Mouse (Mus musculus): Measurements from ENCODE around the gene Cdc37. TPM values are rescaled to one million over a fixed set of nuclear protein-coding genes. Genes with fewer than 3 reads are reported as not detected.

Cdc37 gene
- polyA plus RNA-seq, 1 experiment = 164 TPM

DNA sequence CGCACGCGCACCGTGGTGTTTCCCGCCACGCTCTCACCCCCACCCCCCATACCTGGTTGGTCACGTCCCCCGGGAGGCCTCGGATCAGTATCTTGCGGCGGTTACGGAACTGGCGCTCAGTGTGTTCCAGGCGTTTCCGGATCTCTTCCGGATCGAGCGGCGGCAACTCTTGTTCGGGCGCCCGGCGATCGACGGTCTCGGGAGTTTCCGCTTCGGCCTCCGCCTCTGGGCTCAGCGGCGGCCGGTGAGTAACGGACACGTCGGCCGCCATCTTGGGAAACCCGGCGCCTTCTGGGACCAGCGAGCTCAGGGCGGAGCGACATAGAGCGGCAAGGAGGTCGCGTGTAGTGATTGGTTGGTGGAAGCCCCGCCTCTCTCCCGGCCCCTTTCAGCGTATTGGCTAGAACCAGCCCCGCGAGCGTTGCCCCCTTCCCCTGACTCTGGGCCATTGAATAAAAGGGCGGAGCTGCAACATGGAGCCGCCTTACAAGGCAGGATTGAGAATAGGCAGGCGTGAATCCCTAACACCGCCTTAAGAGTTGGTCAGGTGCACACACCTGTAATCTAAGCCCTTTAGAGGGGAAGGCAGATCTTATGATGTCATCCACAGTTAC is 58.0 kb downstream of the Cdc37 start, which contains the start of the genes Gm38431 and Raver1:
Gm38431 (minus strand) TSS at position 291 of the 614 bp plus-strand sequence.
Raver1 (minus strand) TSS at position 302 of the 614 bp plus-strand sequence.
- TF ChIP-seq CTCF (IDR thresholded peaks at IDR 0.05; ENCODE audit: low read depth, low read length) (no peak), EP300 (IDR thresholded peaks at IDR 0.05; ENCODE audit: insufficient read depth, low read depth, low read length) (0 out of 2 replicates have a peak, but pooled peaks have one; percentile 28), POLR2A (IDR thresholded peaks at IDR 0.05; ENCODE audit: insufficient read depth, low read length) (peak; percentile 96)
- H3K36me3 ChIP-seq (ENCODE audit: control insufficient read depth, insufficient read depth, low read length, poor library complexity, severe bottlenecking) = peaks cover 29% of the 10 kb centered on the region
- no peaks in the 10 kb centered on the region for H3K27me3 ChIP-seq (ENCODE audit: control insufficient read depth, insufficient read depth, low read length, poor library complexity, severe bottlenecking)
- H3K9ac ChIP-seq (ENCODE audit: low read depth, poor library complexity, severe bottlenecking) = peak within 1 kb of the TSS; percentile 92
- no peaks in the 10 kb centered on the region for H3K9me3 ChIP-seq (replicated peaks; ENCODE audit: control insufficient read depth, insufficient read depth, low read length, poor library complexity, severe bottlenecking)
- H3K4me3 ChIP-seq (ENCODE audit: low read depth, low read length) = peak within 1 kb of the TSS; percentile 92
- H3K27ac ChIP-seq (ENCODE audit: insufficient read depth, low read length) = peak within 1 kb of the TSS; percentile 53
- peaks cover 2% of the 10 kb centered on the region for H3K4me1 ChIP-seq (ENCODE audit: control insufficient read depth, insufficient read depth, low read length)

DNA sequence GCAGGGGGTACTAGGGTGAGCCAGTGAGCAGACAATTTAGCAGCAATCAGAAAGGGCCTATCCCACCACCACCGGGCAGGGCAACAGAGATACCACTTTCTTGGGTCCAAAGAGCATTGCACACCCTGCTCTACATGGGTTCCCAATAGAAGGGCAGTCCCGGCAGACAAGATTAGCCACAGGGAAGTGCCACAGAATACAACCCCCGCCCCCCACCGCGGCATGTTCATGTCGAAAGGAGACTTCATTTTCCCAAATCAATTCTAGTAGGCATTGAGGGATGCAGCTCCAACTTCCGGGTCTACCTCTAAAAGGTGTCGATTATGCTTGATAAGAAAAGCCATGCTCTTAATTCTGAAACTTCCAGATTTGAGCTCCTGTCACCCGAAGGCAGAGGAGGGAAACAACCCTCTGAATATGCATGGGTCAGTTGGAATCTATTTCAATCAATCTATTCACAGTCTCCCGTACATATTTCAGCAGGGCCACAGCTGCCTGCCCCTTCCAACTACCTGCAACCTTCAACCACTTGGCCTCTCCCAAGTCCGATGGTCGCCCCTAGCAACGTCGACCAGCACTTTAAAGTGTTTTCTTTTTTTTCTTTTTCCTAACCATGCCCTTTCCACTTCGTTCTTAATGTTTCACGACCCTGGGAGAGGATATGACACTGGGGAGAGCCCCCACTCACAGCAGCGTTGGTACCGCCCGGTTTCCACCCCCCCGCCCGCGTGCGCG is 58.6 kb downstream of the Cdc37 start:
- Histone ChIP-seq H3K9me3 (replicated peaks; ENCODE audit: control insufficient read depth, insufficient read depth, low read length, poor library complexity, severe bottlenecking) (no peaks in the 10 kb centered on the region), H3K27ac (ENCODE audit: insufficient read depth, low read length) (no peak overlapping the region), H3K9ac (ENCODE audit: low read depth, poor library complexity, severe bottlenecking) (peak overlapping the region; percentile 92), H3K27me3 (ENCODE audit: control insufficient read depth, insufficient read depth, low read length, poor library complexity, severe bottlenecking) (no peaks in the 10 kb centered on the region), H3K36me3 (ENCODE audit: control insufficient read depth, insufficient read depth, low read length, poor library complexity, severe bottlenecking) (peaks cover 35% of the 10 kb centered on the region), H3K4me3 (ENCODE audit: low read depth, low read length) (peak overlapping the region; percentile 92), H3K4me1 (ENCODE audit: control insufficient read depth, insufficient read depth, low read length) (peaks cover 2% of the 10 kb centered on the region)
- TF ChIP-seq CTCF (IDR thresholded peaks at IDR 0.05; ENCODE audit: low read depth, low read length) = no peak
- TF ChIP-seq EP300 (IDR thresholded peaks at IDR 0.05; ENCODE audit: insufficient read depth, low read depth, low read length) = no peak
- TF ChIP-seq POLR2A (IDR thresholded peaks at IDR 0.05; ENCODE audit: insufficient read depth, low read length) = no peak

DNA sequence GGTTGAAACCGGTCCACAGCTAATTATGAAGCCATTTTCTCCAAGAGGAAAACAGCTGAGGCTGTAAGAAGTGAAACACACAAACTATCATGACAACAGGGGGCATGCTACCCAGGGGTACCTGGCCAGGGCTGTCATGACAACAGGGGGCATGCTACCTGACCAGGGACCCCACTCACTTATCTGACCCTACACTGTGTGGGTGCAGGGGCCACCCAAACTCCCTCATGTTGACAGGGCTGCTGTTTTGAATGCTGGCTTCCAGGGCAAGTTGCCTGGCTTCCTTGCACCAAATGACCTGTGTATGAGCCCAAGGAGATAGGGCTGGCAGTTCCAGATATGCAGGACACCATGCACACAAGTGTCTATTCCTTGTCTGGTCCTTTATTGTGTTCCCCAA is 59.2 kb downstream of the Cdc37 start:
- H3K9me3 ChIP-seq (replicated peaks; ENCODE audit: control insufficient read depth, insufficient read depth, low read length, poor library complexity, severe bottlenecking) = no peaks in the 10 kb centered on the region
- no peak overlapping the region for H3K27ac ChIP-seq (ENCODE audit: insufficient read depth, low read length)
- H3K4me1 ChIP-seq (ENCODE audit: control insufficient read depth, insufficient read depth, low read length) = peaks cover 2% of the 10 kb centered on the region
- peak overlapping the region; percentile 92 for H3K9ac ChIP-seq (ENCODE audit: low read depth, poor library complexity, severe bottlenecking)
- H3K36me3 ChIP-seq (ENCODE audit: control insufficient read depth, insufficient read depth, low read length, poor library complexity, severe bottlenecking) = peaks cover 41% of the 10 kb centered on the region
- TF ChIP-seq EP300 (IDR thresholded peaks at IDR 0.05; ENCODE audit: insufficient read depth, low read depth, low read length) (no peak), CTCF (IDR thresholded peaks at IDR 0.05; ENCODE audit: low read depth, low read length) (no peak), POLR2A (IDR thresholded peaks at IDR 0.05; ENCODE audit: insufficient read depth, low read length) (no peak)
- H3K4me3 ChIP-seq (ENCODE audit: low read depth, low read length) = peak overlapping the region; percentile 92
- no peaks in the 10 kb centered on the region for H3K27me3 ChIP-seq (ENCODE audit: control insufficient read depth, insufficient read depth, low read length, poor library complexity, severe bottlenecking)

DNA sequence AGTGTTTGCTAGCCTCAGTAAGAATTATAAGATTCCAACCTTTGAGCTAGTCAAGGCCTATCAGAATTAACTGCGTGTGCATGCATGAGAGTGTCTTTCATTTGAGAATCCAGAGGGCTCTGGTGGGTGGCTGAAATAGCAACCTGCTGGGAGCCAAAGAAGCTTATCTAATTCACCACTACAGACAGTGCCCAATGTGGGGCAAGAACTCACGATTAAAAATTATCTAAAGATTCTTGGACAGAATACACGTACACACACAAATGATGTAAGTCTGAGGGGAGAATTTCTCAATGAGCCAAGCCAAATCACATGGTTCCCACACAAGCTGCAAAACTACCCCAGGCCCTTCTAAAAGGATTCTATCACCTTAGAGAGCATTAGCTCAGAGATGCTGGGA is 66.5 kb downstream of the Cdc37 start:
- peaks cover 81% of the 10 kb centered on the region for H3K36me3 ChIP-seq (ENCODE audit: control insufficient read depth, insufficient read depth, low read length, poor library complexity, severe bottlenecking)
- no peak overlapping the region for H3K27ac ChIP-seq (ENCODE audit: insufficient read depth, low read length)
- H3K4me1 ChIP-seq (ENCODE audit: control insufficient read depth, insufficient read depth, low read length) = no peaks in the 10 kb centered on the region
- H3K9me3 ChIP-seq (replicated peaks; ENCODE audit: control insufficient read depth, insufficient read depth, low read length, poor library complexity, severe bottlenecking) = no peaks in the 10 kb centered on the region
- TF ChIP-seq EP300 (IDR thresholded peaks at IDR 0.05; ENCODE audit: insufficient read depth, low read depth, low read length) (no peak), CTCF (IDR thresholded peaks at IDR 0.05; ENCODE audit: low read depth, low read length) (no peak), POLR2A (IDR thresholded peaks at IDR 0.05; ENCODE audit: insufficient read depth, low read length) (no peak)
- no peak overlapping the region for H3K4me3 ChIP-seq (ENCODE audit: low read depth, low read length)
- no peak overlapping the region for H3K9ac ChIP-seq (ENCODE audit: low read depth, poor library complexity, severe bottlenecking)
- H3K27me3 ChIP-seq (ENCODE audit: control insufficient read depth, insufficient read depth, low read length, poor library complexity, severe bottlenecking) = no peaks in the 10 kb centered on the region

Other genes with a start within 250 kb of the Cdc37 start
- gene Dnmt1, start 190.1 kb downstream of the Cdc37 start, polyA plus RNA-seq (2011; ENCODE audit: insufficient read depth, insufficient read length, low read depth, missing spikeins) = 115 and 120 TPM in 2 replicates
- 14.1 and 19.9 TPM in 2 replicates for gene S1pr2, start 173.2 kb downstream of the Cdc37 start, polyA plus RNA-seq (2011; ENCODE audit: insufficient read depth, insufficient read length, low read depth, missing spikeins)
- 45.1 and 50.9 TPM in 2 replicates for gene Mrpl4, start 147.2 kb downstream of the Cdc37 start, polyA plus RNA-seq (2011; ENCODE audit: insufficient read depth, insufficient read length, low read depth, missing spikeins)
- 24.9 and 25.7 TPM in 2 replicates for gene Icam1, start 134.0 kb downstream of the Cdc37 start, polyA plus RNA-seq (2011; ENCODE audit: insufficient read depth, insufficient read length, low read depth, missing spikeins)
- 1.3 TPM in 1 of 2 replicates, not detected in the other for gene Icam4, start 120.6 kb downstream of the Cdc37 start, polyA plus RNA-seq (2011; ENCODE audit: insufficient read depth, insufficient read length, low read depth, missing spikeins)
- 0.94 and 1.3 TPM in 2 replicates for gene Icam5, start 117.9 kb downstream of the Cdc37 start, polyA plus RNA-seq (2011; ENCODE audit: insufficient read depth, insufficient read length, low read depth, missing spikeins)
- gene Zglp1, start 82.9 kb downstream of the Cdc37 start, polyA plus RNA-seq (2011; ENCODE audit: insufficient read depth, insufficient read length, low read depth, missing spikeins) = 2.5 TPM in 1 of 2 replicates, not detected in the other
- gene Gm49373, start 76.9 kb downstream of the Cdc37 start, polyA plus RNA-seq (2011; ENCODE audit: insufficient read depth, insufficient read length, low read depth, missing spikeins) = 1.0 and 1.4 TPM in 2 replicates
- gene Fdx1l, start 76.4 kb downstream of the Cdc37 start, polyA plus RNA-seq (2011; ENCODE audit: insufficient read depth, insufficient read length, low read depth, missing spikeins) = 25.9 and 38.8 TPM in 2 replicates
- gene Gm38431, start 58.0 kb downstream of the Cdc37 start, polyA plus RNA-seq (2011; ENCODE audit: insufficient read depth, insufficient read length, low read depth, missing spikeins) = 4.7 and 6.3 TPM in 2 replicates
- 60.7 and 61.9 TPM in 2 replicates for gene Raver1, start 58.0 kb downstream of the Cdc37 start, polyA plus RNA-seq (2011; ENCODE audit: insufficient read depth, insufficient read length, low read depth, missing spikeins)
- 15.5 and 17.8 TPM in 2 replicates for gene Tyk2, start 18.7 kb downstream of the Cdc37 start, polyA plus RNA-seq (2011; ENCODE audit: insufficient read depth, insufficient read length, low read depth, missing spikeins)
- 9.5 and 10.4 TPM in 2 replicates for gene Pde4a, start 15.7 kb upstream of the Cdc37 start, polyA plus RNA-seq (2011; ENCODE audit: insufficient read depth, insufficient read length, low read depth, missing spikeins)
- 19.5 and 19.6 TPM in 2 replicates for gene Keap1, start 89.4 kb upstream of the Cdc37 start, polyA plus RNA-seq (2011; ENCODE audit: insufficient read depth, insufficient read length, low read depth, missing spikeins)
- gene S1pr5, start 98.5 kb upstream of the Cdc37 start, polyA plus RNA-seq (2011; ENCODE audit: insufficient read depth, insufficient read length, low read depth, missing spikeins) = 0.40 and 0.44 TPM in 2 replicates
- 18.8 and 22.3 TPM in 2 replicates for gene Atg4d, start 115.3 kb upstream of the Cdc37 start, polyA plus RNA-seq (2011; ENCODE audit: insufficient read depth, insufficient read length, low read depth, missing spikeins)
- 35.9 and 41.7 TPM in 2 replicates for gene Kri1, start 138.0 kb upstream of the Cdc37 start, polyA plus RNA-seq (2011; ENCODE audit: insufficient read depth, insufficient read length, low read depth, missing spikeins)
- 11.6 and 12.4 TPM in 2 replicates for gene Cdkn2d, start 141.4 kb upstream of the Cdc37 start, polyA plus RNA-seq (2011; ENCODE audit: insufficient read depth, insufficient read length, low read depth, missing spikeins)
- gene Ap1m2, start 162.4 kb upstream of the Cdc37 start, polyA plus RNA-seq (2011; ENCODE audit: insufficient read depth, insufficient read length, low read depth, missing spikeins) = 83.3 and 87.8 TPM in 2 replicates
- 64.9 and 66.4 TPM in 2 replicates for gene Slc44a2, start 170.7 kb upstream of the Cdc37 start, polyA plus RNA-seq (2011; ENCODE audit: insufficient read depth, insufficient read length, low read depth, missing spikeins)
- 196 and 209 TPM in 2 replicates for gene Ilf3, start 217.9 kb upstream of the Cdc37 start, polyA plus RNA-seq (2011; ENCODE audit: insufficient read depth, insufficient read length, low read depth, missing spikeins)

Measured in ES-Bruce4 (cell line).